Mouse (Mus musculus) B cell, adult 2 months (primary cell): ENCODE measurements at regions not wholly inside any gene's neighbourhood (a gene's known extent, or its start where the extent isn't known, plus 50 kb on each side); places are given as distances from the start of the nearest gene placed in this dataset.

ENCODE experiments used
- DNase-seq, 2 experiments: peaks; one replicate each; pipeline ENCODE4 v3.0.0; 2022

GRCm38 (mm10) chr10:91580959-91581358 is 399.8 kb upstream of the Tmpo start:
- DNase-seq, result no peak

- no peak for DNase-seq
These were observed 394.4 kb upstream of the Tmpo start for GRCm38 (mm10) chr10:91575323-91576064.

GRCm38 (mm10) chr10:91572796-91573195 is 391.7 kb upstream of the Tmpo start:
- DNase-seq, result no peak

- DNase-seq, result no peak
These were observed 387.9 kb upstream of the Tmpo start for GRCm38 (mm10) chr10:91569046-91569445.

GRCm38 (mm10) chr10:91566116-91566774 is 385.1 kb upstream of the Tmpo start:
- DNase-seq, result no peak

GRCm38 (mm10) chr10:91559307-91559706 is 378.2 kb upstream of the Tmpo start:
- DNase-seq, result no peak

- DNase-seq, result no peak
These were observed 367.0 kb upstream of the Tmpo start for GRCm38 (mm10) chr10:91548071-91548470.

GRCm38 (mm10) chr10:91546140-91546539 is 365.0 kb upstream of the Tmpo start:
- DNase-seq, result no peak

- DNase-seq, result no peak
These were observed 364.3 kb upstream of the Tmpo start for GRCm38 (mm10) chr10:91545421-91545820.

GRCm38 (mm10) chr10:91543167-91543918 is 362.2 kb upstream of the Tmpo start:
- no peak for DNase-seq

- no peak for DNase-seq
These were observed 361.1 kb upstream of the Tmpo start for GRCm38 (mm10) chr10:91542201-91542604.

GRCm38 (mm10) chr10:91537241-91537640 is 356.1 kb upstream of the Tmpo start:
- no peak for DNase-seq

GRCm38 (mm10) chr10:91535392-91535791 is 354.3 kb upstream of the Tmpo start:
- no peak for DNase-seq

- no peak for DNase-seq
These were observed 347.2 kb upstream of the Tmpo start for GRCm38 (mm10) chr10:91528305-91528704.

GRCm38 (mm10) chr10:91521168-91521567 is 340.1 kb upstream of the Tmpo start:
- DNase-seq, result no peak

- DNase-seq, result no peak
These were observed 333.9 kb upstream of the Tmpo start for GRCm38 (mm10) chr10:91515021-91515371.

GRCm38 (mm10) chr10:91514163-91515020 is 333.3 kb upstream of the Tmpo start:
- no peak for DNase-seq

- DNase-seq, result no peak
These were observed 325.9 kb upstream of the Tmpo start for GRCm38 (mm10) chr10:91507038-91507437.

GRCm38 (mm10) chr10:91504891-91505290 is 323.8 kb upstream of the Tmpo start:
- no peak for DNase-seq

- DNase-seq, result no peak
These were observed 317.4 kb upstream of the Tmpo start for GRCm38 (mm10) chr10:91498543-91498942.

GRCm38 (mm10) chr10:91464691-91465090 is 283.6 kb upstream of the Tmpo start:
- no peak for DNase-seq

- DNase-seq, result no peak
These were observed 267.0 kb upstream of the Tmpo start for GRCm38 (mm10) chr10:91447974-91448703.
